Mouse (Mus musculus) embryonic facial prominence, embryonic 11.5 days (tissue): Measurements from ENCODE around the gene Nrn1. TPM values are rescaled to one million over a fixed set of nuclear protein-coding genes. Genes with fewer than 3 reads are reported as not detected.
A peak's percentile ranks its signal among the peaks of the same experiment; 100 is the strongest.

Source experiments
- ATAC-seq: fragments of 200-750 bp; cut with Nextera tagmentation; replicated peaks from 2 replicates; pipeline ENCODE4 v1.8.0; 2017; ENCODE audit warnings: low read depth; ENCODE audit not compliant: insufficient number of reproducible peaks, low FRiP score, low TSS enrichment
- DNase-seq: peaks from one replicate; pipeline ENCODE4 v3.0.0-alpha.2; 2015; ENCODE audit warnings: low spot score
- H3K27ac ChIP-seq: fragments of 300-500 bp; sonication (generic); replicated peaks from 2 replicates; pipeline ENCODE4 v1.5.1; 2014; ENCODE audit warnings: mild to moderate bottlenecking, low read depth, low read length, control low read depth
- H3K27me3 ChIP-seq: fragments of 300-500 bp; sonication (generic); 2 replicates; pipeline ENCODE4 v1.6.1; 2014; ENCODE audit warnings: mild to moderate bottlenecking, low read length, moderate library complexity, mixed read lengths; ENCODE audit not compliant: control insufficient read depth, insufficient read depth
- H3K36me3 ChIP-seq: fragments of 300-500 bp; sonication (generic); replicated peaks from 2 replicates; pipeline ENCODE4 v1.6.1; 2014; ENCODE audit warnings: low read depth, mild to moderate bottlenecking, low read length, moderate library complexity, mixed read lengths; ENCODE audit not compliant: control insufficient read depth, insufficient read depth
- H3K4me1 ChIP-seq: fragments of 300-500 bp; sonication (generic); 2 replicates; pipeline ENCODE4 v1.6.1; 2014; ENCODE audit warnings: low read length, mixed read lengths; ENCODE audit not compliant: control insufficient read depth, insufficient read depth
- H3K4me2 ChIP-seq: fragments of 300-500 bp; sonication (generic); 2 replicates; pipeline ENCODE4 v1.6.1; 2014; ENCODE audit warnings: low read depth, mild to moderate bottlenecking, control low read depth, low read length, moderate library complexity
- H3K4me3 ChIP-seq: fragments of 300-500 bp; sonication (generic); 2 replicates; pipeline ENCODE4 v1.5.1; 2014; ENCODE audit warnings: low read depth, low read length, control low read depth
- H3K9ac ChIP-seq: fragments of 300-500 bp; sonication (generic); replicated peaks from 2 replicates; pipeline ENCODE4 v1.6.1; 2014; ENCODE audit warnings: mild to moderate bottlenecking, control low read depth, low read length
- H3K9me3 ChIP-seq: fragments of 300-500 bp; sonication (generic); replicated peaks from 2 replicates; pipeline ENCODE4 v1.6.1; 2016; ENCODE audit warnings: mild to moderate bottlenecking, low read length, inconsistent platforms, mixed read lengths; ENCODE audit not compliant: control insufficient read depth
- WGBS: fragments of 180-500 bp; shearing (Covaris S2); extraction: QIAGEN DNeasy Blood & Tissue Kit; methylation state at CpG from one replicate; pipeline ENCODE4 v1.1.7; 2014; 5-methylcytosine and 5-hydroxymethylcytosine counted together
- polyA plus RNA-seq: library from polyadenylated mRNA; unstranded; fragments of >200 nt; fragmentation: Nextera tagmentation; extraction: Ambion mirVana; gene quantifications from 2 replicates; pipeline ENCODE4 v1.2.1, GENCODE M21; 2014

The Nrn1 gene
- polyA plus RNA-seq, result 11.5 and 13.0 TPM in 2 replicates

GRCm38 (mm10) chr13:36734731-36735571 is at the start of gene Nrn1:
TSS of gene Nrn1 (minus strand) at chr13:36735131.
- peak within 1 kb of the TSS; percentile 40 for H3K4me3 ChIP-seq
- peak within 1 kb of the TSS; percentile 76 for H3K4me2 ChIP-seq
- H3K9me3 ChIP-seq, result no peaks in the 10 kb centered on the region
- no peak within 1 kb of the TSS for H3K27ac ChIP-seq
- DNase-seq (peak; percentile 33), ATAC-seq (no peak)
- H3K9ac ChIP-seq, result peak within 1 kb of the TSS; percentile 32
- no peaks in the 10 kb centered on the region for H3K36me3 ChIP-seq
- H3K27me3 ChIP-seq, result peaks cover 21% of the 10 kb centered on the region
- WGBS, result under 1% methylated on average over 49 of the region's 50 CpGs
- peaks cover 4% of the 10 kb centered on the region; the same call in 1 of the 2 replicates for H3K4me1 ChIP-seq

DNA sequence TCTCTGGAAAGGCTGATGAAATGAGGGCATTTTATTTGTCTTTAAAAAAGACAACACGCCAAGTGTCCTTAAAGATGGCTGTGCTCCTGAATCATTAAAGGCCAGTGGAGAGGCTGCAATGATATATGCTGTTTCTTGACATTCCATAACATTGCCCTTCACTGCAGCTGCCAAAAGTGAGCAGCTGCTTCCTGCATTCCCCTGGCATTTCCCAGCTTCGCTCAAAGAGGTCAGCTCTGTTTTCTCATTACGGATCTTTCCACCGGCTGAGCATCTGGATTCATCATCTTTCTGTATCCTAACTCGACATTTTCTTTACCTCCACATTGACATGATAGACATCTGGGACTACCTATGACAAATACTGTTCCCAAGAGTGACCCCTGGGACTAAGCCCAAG is 44.7 kb upstream of the Nrn1 start:
- 77% methylated on average over 5 of the region's 5 CpGs for whole genome bisulfite sequencing
- H3K27ac ChIP-seq, result no peak overlapping the region
- ATAC-seq, result no peak

GRCm38 (mm10) chr13:36766801-36767200 is 31.9 kb upstream of the Nrn1 start:
- Histone ChIP-seq H3K4me2 (no peak overlapping the region), H3K27ac (no peak overlapping the region), H3K27me3 (no peaks in the 10 kb centered on the region), H3K4me3 (no peak overlapping the region), H3K9me3 (no peaks in the 10 kb centered on the region), H3K9ac (no peak overlapping the region), H3K4me1 (no peaks in the 10 kb centered on the region), H3K36me3 (no peaks in the 10 kb centered on the region)
- 59% methylated on average over 2 of the region's 2 CpGs for WGBS
- DNase-seq (no peak), ATAC-seq (no peak)

More for the DNA sequence above, 44.7 kb upstream of the Nrn1 start:
- no peak overlapping the region for H3K9ac ChIP-seq
- DNase-seq, result no peak
- no peak overlapping the region for H3K4me2 ChIP-seq
- no peak overlapping the region for H3K4me3 ChIP-seq
- no peaks in the 10 kb centered on the region for H3K4me1 ChIP-seq
- no peaks in the 10 kb centered on the region for H3K36me3 ChIP-seq
- H3K9me3 ChIP-seq, result no peaks in the 10 kb centered on the region
- no peaks in the 10 kb centered on the region for H3K27me3 ChIP-seq

DNA sequence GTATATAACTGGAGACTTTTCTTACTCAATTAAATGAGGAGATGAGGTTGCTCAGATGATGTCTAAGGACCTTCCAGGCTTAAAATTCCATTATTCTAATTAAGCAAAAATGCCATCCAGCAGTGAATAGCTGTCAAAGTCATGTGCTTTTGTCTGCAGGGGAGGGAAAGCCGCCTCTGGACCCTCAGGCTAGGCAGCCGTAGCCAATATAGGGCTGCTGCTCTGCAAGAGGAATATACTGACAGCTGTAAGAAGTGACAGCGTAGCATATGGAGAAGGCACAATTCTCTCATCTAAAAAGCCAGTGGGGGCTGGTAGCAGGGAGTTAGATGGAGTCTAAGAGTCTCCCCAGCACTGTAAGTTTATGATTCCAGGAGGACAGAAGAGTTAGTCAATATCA is 16.9 kb upstream of the Nrn1 start:
- no peak overlapping the region for H3K4me2 ChIP-seq
- DNase-seq, result no peak
- H3K4me1 ChIP-seq, result no peaks in the 10 kb centered on the region
- ATAC-seq, result no peak
- 73% methylated on average over 3 of the region's 3 CpGs for WGBS
- H3K27ac ChIP-seq, result no peak overlapping the region
- H3K36me3 ChIP-seq, result no peaks in the 10 kb centered on the region
- H3K9ac ChIP-seq, result no peak overlapping the region
- no peak overlapping the region for H3K4me3 ChIP-seq
- no peaks in the 10 kb centered on the region for H3K9me3 ChIP-seq
- H3K27me3 ChIP-seq, result no peaks in the 10 kb centered on the region

DNA sequence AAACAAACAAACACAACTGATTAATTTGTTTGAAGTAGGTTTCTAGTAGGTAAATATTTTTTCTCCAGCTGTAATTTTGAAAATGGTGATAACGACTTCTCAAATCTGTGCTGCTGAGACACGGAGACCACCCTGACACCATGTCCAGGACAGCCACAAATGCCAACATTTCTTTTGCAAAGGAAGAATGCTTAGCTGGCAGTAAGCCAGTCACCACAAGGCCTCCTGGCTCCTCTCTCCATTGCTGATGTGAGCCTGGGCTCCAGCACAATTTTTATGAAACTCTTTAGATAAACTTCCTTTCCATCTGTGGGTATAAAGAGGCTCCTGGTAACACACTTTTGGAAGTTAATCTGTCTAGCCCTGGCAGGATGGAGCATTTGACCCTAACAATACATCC is 15.1 kb upstream of the Nrn1 start:
- 71% methylated on average over 2 of the region's 2 CpGs for WGBS
- DNase-seq (no peak), ATAC-seq (no peak)
- Histone ChIP-seq H3K27ac (no peak overlapping the region), H3K4me3 (no peak overlapping the region), H3K4me2 (no peak overlapping the region), H3K9ac (no peak overlapping the region), H3K36me3 (no peaks in the 10 kb centered on the region), H3K9me3 (no peaks in the 10 kb centered on the region), H3K4me1 (no peaks in the 10 kb centered on the region), H3K27me3 (no peaks in the 10 kb centered on the region)

GRCm38 (mm10) chr13:36736619-36736996 is 1.7 kb upstream of the Nrn1 start:
- Histone ChIP-seq H3K4me2 (peak overlapping the region; percentile 76), H3K4me1 (peaks cover 4% of the 10 kb centered on the region; the same call in 1 of the 2 replicates), H3K9me3 (no peaks in the 10 kb centered on the region), H3K27me3 (peaks cover 8% of the 10 kb centered on the region), H3K36me3 (no peaks in the 10 kb centered on the region), H3K9ac (peak overlapping the region; percentile 60), H3K27ac (no peak overlapping the region), H3K4me3 (peak overlapping the region; percentile 40)
- peak; percentile 44 for DNase-seq
- peak; percentile 51 for ATAC-seq
- 5% methylated on average over 9 of the region's 9 CpGs for WGBS

- H3K9me3 ChIP-seq, result no peaks in the 10 kb centered on the region
- peaks cover 12% of the 10 kb centered on the region for H3K27me3 ChIP-seq
- peak overlapping the region; percentile 40 for H3K4me3 ChIP-seq
- ATAC-seq, result peak; percentile 93
- DNase-seq, result peak; percentile 90
- H3K4me1 ChIP-seq, result peaks cover 4% of the 10 kb centered on the region; the same call in 1 of the 2 replicates
- WGBS, result 0% methylated on average over 37 of the region's 39 CpGs
- no peaks in the 10 kb centered on the region for H3K36me3 ChIP-seq
- H3K27ac ChIP-seq, result no peak overlapping the region
- peak overlapping the region; percentile 60 for H3K9ac ChIP-seq
- peak overlapping the region; percentile 76 for H3K4me2 ChIP-seq
These were observed 1.1 kb upstream of the Nrn1 start for GRCm38 (mm10) chr13:36735901-36736618.
